Mouse (Mus musculus): ENCODE measurements at regions not wholly inside any gene's neighbourhood (a gene's known extent, or its start where the extent isn't known, plus 50 kb on each side); places are given as distances from the start of the nearest gene placed in this dataset.
"Not testable (repeated sequence)": the region's sequence is repeated elsewhere in the genome, so short reads cannot be mapped to it uniquely, and the experiment has no call there.

DNA sequence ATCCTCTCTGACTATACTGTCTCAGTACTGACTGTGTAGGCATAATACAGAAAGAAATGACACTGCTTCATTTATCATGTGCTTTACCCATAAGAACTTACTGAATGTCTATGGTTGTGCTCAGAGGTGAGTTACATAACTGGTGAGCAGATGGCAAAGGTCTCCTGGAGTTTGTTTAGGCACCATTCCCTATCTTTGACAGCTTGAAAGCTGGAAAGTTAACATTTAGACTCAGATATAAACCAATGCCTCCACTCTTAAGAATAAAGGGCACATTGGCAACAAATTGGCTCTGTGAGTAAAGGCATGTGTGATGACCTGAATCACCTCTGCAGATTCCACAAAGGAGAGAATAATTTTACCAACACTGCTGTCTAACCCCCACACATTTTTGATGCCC lies 894.0 kb upstream of the Gm8797 start:
- no peaks in the 10 kb centered on the region for H3K27me3 ChIP-seq (ENCODE audit: control insufficient read depth, insufficient read depth, low read length)
- H3K27ac ChIP-seq (replicated peaks; ENCODE audit: low read depth, low read length): no peak overlapping the region
- no peaks in the 10 kb centered on the region for H3K36me3 ChIP-seq (replicated peaks; ENCODE audit: control insufficient read depth, insufficient read depth, low read depth, low read length)
- no peaks in the 10 kb centered on the region for H3K9me3 ChIP-seq (replicated peaks; ENCODE audit: control insufficient read depth, low read length)
- no peaks in the 10 kb centered on the region for H3K4me1 ChIP-seq (ENCODE audit: control insufficient read depth, insufficient read depth, low read length)
- DNase-seq (ENCODE audit: low spot score) (no peak), ATAC-seq (replicated peaks; ENCODE audit: insufficient number of reproducible peaks, low FRiP score, low TSS enrichment, low read depth) (no peak)
- H3K4me3 ChIP-seq (ENCODE audit: low read depth, low read length): no peak overlapping the region
- H3K4me2 ChIP-seq (ENCODE audit: low read depth, low read length): no peak overlapping the region
- no peak overlapping the region for H3K9ac ChIP-seq (replicated peaks; ENCODE audit: low read length)

DNA sequence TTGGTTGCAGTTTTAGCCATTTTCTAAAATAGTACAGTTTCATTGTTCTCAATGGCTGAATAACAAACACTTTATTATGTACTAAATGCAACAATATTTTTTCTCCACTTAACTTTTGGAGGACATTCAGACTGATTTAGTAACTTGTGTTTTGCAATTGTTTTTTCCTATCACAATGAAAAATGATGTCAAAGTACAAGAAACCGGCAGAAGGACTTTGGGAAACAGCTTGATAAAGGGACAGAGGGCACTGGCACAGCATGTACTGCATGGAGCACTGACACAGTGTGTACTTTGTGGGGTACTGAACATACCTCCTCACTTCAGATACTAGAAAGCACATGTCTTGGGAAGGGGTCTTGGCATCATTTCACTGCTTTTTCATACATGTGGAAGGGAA lies 884.4 kb upstream of the Gm8797 start:
- WGBS: 83% methylated on average over 1 of the region's 1 CpGs

DNA sequence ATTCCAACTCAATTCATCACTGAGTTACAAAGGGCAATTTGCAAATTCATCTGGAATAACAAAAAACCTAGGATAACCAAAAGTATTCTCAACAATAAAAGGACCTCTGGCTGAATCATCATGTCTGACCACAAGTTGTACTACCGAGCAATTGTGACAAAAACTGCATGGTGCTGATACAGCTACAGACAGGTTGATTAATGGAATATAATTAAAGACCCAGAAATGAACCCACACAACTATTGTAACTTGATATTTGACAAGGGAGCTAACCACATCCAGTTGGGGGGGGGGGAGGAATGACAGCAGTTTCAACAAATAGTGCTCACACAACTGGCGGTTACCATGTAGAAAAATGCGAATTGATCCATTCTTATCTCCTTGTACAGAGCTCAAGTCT lies 864.7 kb upstream of the Gm8797 start:
- Histone ChIP-seq H3K9me3 (replicated peaks; ENCODE audit: control insufficient read depth, low read length) (no peaks in the 10 kb centered on the region), H3K4me1 (ENCODE audit: control insufficient read depth, insufficient read depth, low read length) (no peaks in the 10 kb centered on the region), H3K9ac (replicated peaks; ENCODE audit: low read length) (no peak overlapping the region), H3K36me3 (replicated peaks; ENCODE audit: control insufficient read depth, insufficient read depth, low read depth, low read length) (no peaks in the 10 kb centered on the region), H3K27ac (replicated peaks; ENCODE audit: low read depth, low read length) (no peak overlapping the region), H3K4me3 (ENCODE audit: low read depth, low read length) (no peak overlapping the region), H3K27me3 (ENCODE audit: control insufficient read depth, insufficient read depth, low read length) (no peaks in the 10 kb centered on the region), H3K4me2 (ENCODE audit: low read depth, low read length) (no peak overlapping the region)
- 86% methylated on average over 3 of the region's 3 CpGs for WGBS
- no peak for DNase-seq (ENCODE audit: low spot score)
- ATAC-seq (replicated peaks; ENCODE audit: insufficient number of reproducible peaks, low FRiP score, low TSS enrichment, low read depth): no peak

More for the DNA sequence above, 884.4 kb upstream of the Gm8797 start:
- no peaks in the 10 kb centered on the region for H3K4me1 ChIP-seq (ENCODE audit: control insufficient read depth, insufficient read depth, low read length)
- no peaks in the 10 kb centered on the region for H3K9me3 ChIP-seq (replicated peaks; ENCODE audit: control insufficient read depth, low read length)
- no peak overlapping the region for H3K9ac ChIP-seq (replicated peaks; ENCODE audit: low read length)
- H3K4me3 ChIP-seq (ENCODE audit: low read depth, low read length): no peak overlapping the region
- H3K27me3 ChIP-seq (ENCODE audit: control insufficient read depth, insufficient read depth, low read length): no peaks in the 10 kb centered on the region
- ATAC-seq (replicated peaks; ENCODE audit: insufficient number of reproducible peaks, low FRiP score, low TSS enrichment, low read depth) (no peak), DNase-seq (ENCODE audit: low spot score) (no peak)
- no peak overlapping the region for H3K4me2 ChIP-seq (ENCODE audit: low read depth, low read length)
- H3K27ac ChIP-seq (replicated peaks; ENCODE audit: low read depth, low read length): no peak overlapping the region
- no peaks in the 10 kb centered on the region for H3K36me3 ChIP-seq (replicated peaks; ENCODE audit: control insufficient read depth, insufficient read depth, low read depth, low read length)

DNA sequence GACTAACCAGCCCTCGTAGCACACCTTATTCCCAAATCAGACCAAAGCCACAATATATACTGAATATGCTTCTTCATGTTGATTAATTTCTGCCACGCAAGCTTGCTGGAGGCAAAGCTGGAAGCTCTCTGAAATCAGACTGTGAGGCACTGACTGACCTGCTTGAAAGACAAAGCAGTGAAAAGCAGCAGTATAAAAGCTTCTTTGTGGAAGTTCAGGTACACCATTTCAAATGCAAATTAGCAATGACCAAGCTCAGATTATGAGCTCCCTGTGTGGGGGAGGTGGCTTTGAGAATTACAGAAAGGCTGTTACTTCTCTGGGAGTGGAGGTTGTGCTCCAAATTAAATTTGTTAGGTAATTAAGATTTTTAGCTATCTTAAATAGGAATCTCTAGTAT lies 857.5 kb upstream of the Gm8797 start:
- Histone ChIP-seq H3K27ac (replicated peaks; ENCODE audit: low read depth, low read length) (no peak overlapping the region), H3K9me3 (replicated peaks; ENCODE audit: control insufficient read depth, low read length) (0 out of 2 replicates have a peak, but pooled peaks cover 2% of the 10 kb centered on the region), H3K4me2 (ENCODE audit: low read depth, low read length) (no peak overlapping the region), H3K4me3 (ENCODE audit: low read depth, low read length) (no peak overlapping the region), H3K4me1 (ENCODE audit: control insufficient read depth, insufficient read depth, low read length) (no peaks in the 10 kb centered on the region), H3K36me3 (replicated peaks; ENCODE audit: control insufficient read depth, insufficient read depth, low read depth, low read length) (no peaks in the 10 kb centered on the region), H3K9ac (replicated peaks; ENCODE audit: low read length) (no peak overlapping the region), H3K27me3 (ENCODE audit: control insufficient read depth, insufficient read depth, low read length) (no peaks in the 10 kb centered on the region)
- ATAC-seq (replicated peaks; ENCODE audit: insufficient number of reproducible peaks, low FRiP score, low TSS enrichment, low read depth) (no peak), DNase-seq (ENCODE audit: low spot score) (no peak)
- 91% methylated on average over 2 of the region's 2 CpGs for WGBS

DNA sequence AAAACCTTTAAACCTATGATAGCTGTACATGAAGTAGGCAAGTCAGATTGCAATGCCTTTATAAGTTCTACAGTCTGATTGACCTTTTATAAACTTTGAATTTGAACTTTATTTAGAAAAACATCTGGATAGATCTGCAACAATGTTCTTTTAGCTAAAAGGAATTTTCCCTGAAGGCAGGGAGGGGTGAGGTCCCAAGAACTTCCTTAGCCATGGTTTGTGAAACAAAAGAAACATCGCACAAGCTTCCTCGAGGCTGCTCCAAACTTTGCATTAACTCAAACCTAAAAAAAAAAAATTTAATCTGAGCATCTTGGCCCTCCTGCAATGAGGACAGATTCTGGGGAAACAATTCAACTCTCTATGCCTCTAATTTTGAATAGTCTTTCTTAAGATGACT lies 854.8 kb upstream of the Gm8797 start:
- ATAC-seq (replicated peaks; ENCODE audit: insufficient number of reproducible peaks, low FRiP score, low TSS enrichment, low read depth) (no peak), DNase-seq (ENCODE audit: low spot score) (no peak)
- H3K27me3 ChIP-seq (ENCODE audit: control insufficient read depth, insufficient read depth, low read length): no peaks in the 10 kb centered on the region
- H3K4me2 ChIP-seq (ENCODE audit: low read depth, low read length): no peak overlapping the region
- no peaks in the 10 kb centered on the region for H3K4me1 ChIP-seq (ENCODE audit: control insufficient read depth, insufficient read depth, low read length)
- 87% methylated on average over 2 of the region's 2 CpGs for WGBS
- no peak overlapping the region for H3K9ac ChIP-seq (replicated peaks; ENCODE audit: low read length)
- no peaks in the 10 kb centered on the region for H3K36me3 ChIP-seq (replicated peaks; ENCODE audit: control insufficient read depth, insufficient read depth, low read depth, low read length)
- no peak overlapping the region for H3K27ac ChIP-seq (replicated peaks; ENCODE audit: low read depth, low read length)
- no peak overlapping the region for H3K4me3 ChIP-seq (ENCODE audit: low read depth, low read length)
- H3K9me3 ChIP-seq (replicated peaks; ENCODE audit: control insufficient read depth, low read length): 0 out of 2 replicates have a peak, but pooled peaks cover 2% of the 10 kb centered on the region

DNA sequence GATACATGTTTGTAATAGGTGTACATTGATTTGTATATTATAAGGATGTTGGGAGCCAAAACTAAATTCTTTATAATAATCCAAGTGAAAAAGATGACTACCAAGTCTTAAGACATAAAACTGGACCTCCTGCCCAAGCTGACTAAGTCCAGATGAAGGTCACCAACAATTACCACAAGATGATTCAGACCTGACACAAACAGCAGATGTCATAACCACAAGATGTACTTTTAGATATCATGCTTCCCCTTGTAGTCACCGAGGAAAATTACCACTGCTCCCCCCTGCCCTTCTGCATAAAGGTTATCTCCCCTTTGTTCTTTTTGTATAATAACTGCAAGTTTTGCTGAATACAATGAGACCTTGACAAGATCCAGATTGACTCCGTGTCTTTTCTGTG lies 843.0 kb upstream of the Gm8797 start:
- WGBS: 81% methylated on average over 2 of the region's 2 CpGs
- not testable (repeated sequence) for H3K36me3 ChIP-seq (replicated peaks; ENCODE audit: control insufficient read depth, insufficient read depth, low read depth, low read length); H3K4me1 ChIP-seq (ENCODE audit: control insufficient read depth, insufficient read depth, low read length); DNase-seq (ENCODE audit: low spot score); H3K4me3 ChIP-seq (ENCODE audit: low read depth, low read length); H3K27ac ChIP-seq (replicated peaks; ENCODE audit: low read depth, low read length); H3K4me2 ChIP-seq (ENCODE audit: low read depth, low read length); H3K9me3 ChIP-seq (replicated peaks; ENCODE audit: control insufficient read depth, low read length); H3K27me3 ChIP-seq (ENCODE audit: control insufficient read depth, insufficient read depth, low read length); H3K9ac ChIP-seq (replicated peaks; ENCODE audit: low read length); ATAC-seq (replicated peaks; ENCODE audit: insufficient number of reproducible peaks, low FRiP score, low TSS enrichment, low read depth)

DNA sequence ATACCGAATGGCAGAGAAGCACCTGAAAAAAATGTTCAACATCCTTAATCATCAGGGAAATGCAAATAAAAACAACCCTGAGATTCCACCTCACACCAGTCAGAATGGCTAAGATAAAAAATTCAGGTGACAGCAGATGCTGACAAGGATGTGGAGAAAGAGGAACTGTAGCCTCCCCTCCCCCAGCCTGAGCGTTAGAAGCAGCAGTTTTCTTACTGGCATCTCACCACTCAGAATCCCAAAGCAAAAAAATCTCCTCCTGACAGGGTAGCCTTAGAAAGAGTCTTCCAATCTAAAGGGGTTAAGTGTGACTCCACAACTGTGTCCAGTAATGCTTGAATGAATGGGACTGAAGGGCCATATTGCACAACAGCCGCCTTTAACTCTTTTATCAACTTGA lies 819.9 kb upstream of the Gm8797 start:
- H3K9me3 ChIP-seq (replicated peaks; ENCODE audit: control insufficient read depth, low read length); H3K4me3 ChIP-seq (ENCODE audit: low read depth, low read length); H3K9ac ChIP-seq (replicated peaks; ENCODE audit: low read length); H3K4me2 ChIP-seq (ENCODE audit: low read depth, low read length); H3K27ac ChIP-seq (replicated peaks; ENCODE audit: low read depth, low read length); H3K36me3 ChIP-seq (replicated peaks; ENCODE audit: control insufficient read depth, insufficient read depth, low read depth, low read length); ATAC-seq (replicated peaks; ENCODE audit: insufficient number of reproducible peaks, low FRiP score, low TSS enrichment, low read depth); H3K27me3 ChIP-seq (ENCODE audit: control insufficient read depth, insufficient read depth, low read length); DNase-seq (ENCODE audit: low spot score); H3K4me1 ChIP-seq (ENCODE audit: control insufficient read depth, insufficient read depth, low read length): not testable (repeated sequence)
- WGBS: 90% methylated on average over 3 of the region's 3 CpGs

DNA sequence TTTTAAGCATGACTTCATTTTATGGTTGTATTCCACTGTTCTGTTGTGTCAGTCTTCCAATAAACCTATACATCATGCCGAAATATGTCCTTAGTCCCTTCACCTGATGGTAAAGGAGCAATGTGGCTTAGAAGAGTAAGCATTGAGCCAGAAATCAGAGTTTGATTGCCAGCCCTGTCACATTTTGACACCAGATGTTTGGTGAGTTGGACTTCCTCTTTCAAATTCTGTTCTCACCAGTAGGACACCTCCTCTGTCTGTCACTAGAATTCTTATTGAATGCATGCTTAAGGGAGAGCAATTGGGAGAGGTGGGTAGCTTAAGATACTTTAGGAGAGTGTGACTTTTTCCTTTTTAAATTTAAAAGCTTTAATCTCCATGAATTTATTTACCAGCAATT lies 779.1 kb upstream of the Gm8797 start:
- no peaks in the 10 kb centered on the region for H3K36me3 ChIP-seq (replicated peaks; ENCODE audit: control insufficient read depth, insufficient read depth, low read depth, low read length)
- H3K4me2 ChIP-seq (ENCODE audit: low read depth, low read length): no peak overlapping the region
- no peak for ATAC-seq (replicated peaks; ENCODE audit: insufficient number of reproducible peaks, low FRiP score, low TSS enrichment, low read depth)
- H3K4me3 ChIP-seq (ENCODE audit: low read depth, low read length): no peak overlapping the region
- no peaks in the 10 kb centered on the region for H3K9me3 ChIP-seq (replicated peaks; ENCODE audit: control insufficient read depth, low read length)
- no peaks in the 10 kb centered on the region for H3K27me3 ChIP-seq (ENCODE audit: control insufficient read depth, insufficient read depth, low read length)
- H3K9ac ChIP-seq (replicated peaks; ENCODE audit: low read length): no peak overlapping the region
- H3K4me1 ChIP-seq (ENCODE audit: control insufficient read depth, insufficient read depth, low read length): no peaks in the 10 kb centered on the region
- WGBS: 82% methylated on average over 1 of the region's 1 CpGs
- H3K27ac ChIP-seq (replicated peaks; ENCODE audit: low read depth, low read length): no peak overlapping the region
- no peak for DNase-seq (ENCODE audit: low spot score)

DNA sequence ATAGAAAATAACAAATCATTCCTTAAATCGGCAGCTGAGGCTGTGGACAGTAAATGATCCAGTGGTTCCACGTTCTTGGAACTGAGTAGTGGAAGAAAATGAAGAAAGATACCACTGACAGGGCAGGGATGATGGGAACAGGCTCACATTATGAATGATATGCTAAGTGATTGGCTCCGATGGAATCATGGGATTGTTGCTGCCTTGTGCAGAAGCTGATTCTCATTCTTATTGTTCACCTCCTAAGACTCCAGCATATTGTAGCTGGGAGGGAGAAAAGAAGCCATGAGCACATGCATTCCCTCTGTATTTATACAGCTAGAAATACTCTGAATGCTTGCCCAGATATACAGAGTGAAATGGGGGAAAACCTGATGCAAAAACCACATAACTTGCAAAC lies 777.3 kb upstream of the Gm8797 start:
- no peaks in the 10 kb centered on the region for H3K9me3 ChIP-seq (replicated peaks; ENCODE audit: control insufficient read depth, low read length)
- no peak overlapping the region for H3K4me3 ChIP-seq (ENCODE audit: low read depth, low read length)
- H3K4me1 ChIP-seq (ENCODE audit: control insufficient read depth, insufficient read depth, low read length): no peaks in the 10 kb centered on the region
- H3K27ac ChIP-seq (replicated peaks; ENCODE audit: low read depth, low read length): no peak overlapping the region
- H3K9ac ChIP-seq (replicated peaks; ENCODE audit: low read length): no peak overlapping the region
- H3K4me2 ChIP-seq (ENCODE audit: low read depth, low read length): no peak overlapping the region
- no peak for DNase-seq (ENCODE audit: low spot score)
- 76% methylated on average over 3 of the region's 3 CpGs for WGBS
- ATAC-seq (replicated peaks; ENCODE audit: insufficient number of reproducible peaks, low FRiP score, low TSS enrichment, low read depth): no peak
- H3K36me3 ChIP-seq (replicated peaks; ENCODE audit: control insufficient read depth, insufficient read depth, low read depth, low read length): no peaks in the 10 kb centered on the region
- no peaks in the 10 kb centered on the region for H3K27me3 ChIP-seq (ENCODE audit: control insufficient read depth, insufficient read depth, low read length)
